Mouse (Mus musculus) gastrocnemius, postnatal 25 days (tissue): ENCODE measurements at regions not wholly inside any gene's neighbourhood (a gene's known extent, or its start where the extent isn't known, plus 50 kb on each side); places are given as distances from the start of the nearest gene placed in this dataset.

ENCODE experiments used
- DNase-seq: peaks from one replicate; pipeline ENCODE4 v3.0.0; 2022

GRCm38 (mm10) chr14:62188147-62188885 is 104.1 kb upstream of the Rnaseh2b start:
- no peak for DNase-seq

GRCm38 (mm10) chr14:62191624-62192023 is 100.8 kb upstream of the Rnaseh2b start:
- no peak for DNase-seq

GRCm38 (mm10) chr14:62192814-62193213 is 99.6 kb upstream of the Rnaseh2b start:
- no peak for DNase-seq

GRCm38 (mm10) chr14:62193371-62193770 is 99.0 kb upstream of the Rnaseh2b start:
- no peak for DNase-seq

GRCm38 (mm10) chr14:62196776-62197175 is 95.6 kb upstream of the Rnaseh2b start:
- DNase-seq, result no peak

GRCm38 (mm10) chr14:62198476-62199190 is 93.8 kb upstream of the Rnaseh2b start:
- no peak for DNase-seq

GRCm38 (mm10) chr14:62215071-62215470 is 77.3 kb upstream of the Rnaseh2b start:
- DNase-seq, result no peak

- no peak for DNase-seq
Observed at GRCm38 (mm10) chr14:62216995-62217394, 75.4 kb upstream of the Rnaseh2b start.

- DNase-seq, result no peak
Observed at GRCm38 (mm10) chr14:62217971-62218370, 74.4 kb upstream of the Rnaseh2b start.

- no peak for DNase-seq
Observed at GRCm38 (mm10) chr14:62218716-62219115, 73.7 kb upstream of the Rnaseh2b start.

- DNase-seq, result no peak
Observed at GRCm38 (mm10) chr14:62220770-62221169, 71.6 kb upstream of the Rnaseh2b start.
